In the genomic region with DNA sequence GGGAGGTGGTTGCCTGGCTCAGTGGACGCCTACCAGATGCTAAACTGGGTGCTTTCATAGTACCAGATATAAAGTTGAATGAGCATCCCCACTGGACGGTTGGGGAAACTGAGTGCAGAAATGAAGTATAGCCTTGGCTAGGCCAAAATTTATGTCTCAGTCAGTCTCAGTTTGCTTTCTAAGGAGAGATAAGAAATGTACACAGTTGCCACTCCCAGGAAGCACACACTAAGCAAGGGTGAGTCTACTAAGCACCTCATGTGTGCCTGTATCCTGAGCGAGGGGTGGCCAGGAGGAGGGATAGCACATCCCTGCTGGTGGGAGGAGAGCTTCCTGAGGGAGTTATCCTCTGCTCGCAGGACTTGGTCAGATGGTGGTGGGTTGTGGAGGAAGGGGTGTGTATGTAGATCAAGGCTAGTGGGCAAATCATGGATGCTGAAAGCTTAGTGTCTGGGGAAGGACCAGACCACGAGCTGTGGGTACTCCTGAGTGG, we compare ENCODE assay signal across 8 mouse cellular contexts. TPM values are rescaled to one million over a fixed set of nuclear protein-coding genes. Genes with fewer than 3 reads are reported as not detected.
DNase-seq lines count a peak whose midpoint lies in the region; ATAC-seq and TF ChIP-seq lines count a peak whose summit lies in the region.

No protein-coding gene starts in this region.

- 28% methylated on average over 5 of the region's 5 CpGs for WGBS in heart, embryonic 10.5 days
- WGBS in forebrain, postnatal 0 days: 55% methylated on average over 5 of the region's 5 CpGs
- 16% methylated on average over 5 of the region's 5 CpGs for WGBS in liver, embryonic 14.5 days (ENCODE audit: insufficient replicate concordance)

- H3K9me3 ChIP-seq in heart, embryonic 10.5 days: no peaks in the 10 kb centered on the region
- no peaks in the 10 kb centered on the region for H3K9me3 ChIP-seq in ES-Bruce4 (replicated peaks; ENCODE audit: control insufficient read depth, insufficient read depth, low read length, poor library complexity, severe bottlenecking)
- H3K9me3 ChIP-seq in forebrain, postnatal 0 days (ENCODE audit: low read length): no peaks in the 10 kb centered on the region
- no peaks in the 10 kb centered on the region for H3K9me3 ChIP-seq in liver, embryonic 14.5 days (ENCODE audit: control insufficient read depth, low read length)

- no peak overlapping the region for H3K9ac ChIP-seq in ES-Bruce4 (ENCODE audit: low read depth, poor library complexity, severe bottlenecking)
- no peak overlapping the region for H3K9ac ChIP-seq in forebrain, postnatal 0 days
- peak overlapping the region; percentile 76 for H3K9ac ChIP-seq in liver, embryonic 14.5 days (replicated peaks)

- TF ChIP-seq POLR2A in ES-Bruce4 (IDR thresholded peaks at IDR 0.05; ENCODE audit: insufficient read depth, low read length): no peak

- no peak for ATAC-seq in forebrain, postnatal 0 days
- no peak for ATAC-seq in liver, embryonic 14.5 days (ENCODE audit: insufficient read depth)

- DNase-seq in heart, embryonic 10.5 days (ENCODE audit: low spot score): no peak
- DNase-seq in heart, adult 9 months (ENCODE audit: low spot score in 2 of 2): no peak
- no peak for DNase-seq in forebrain, postnatal 0 days
- no peak for DNase-seq in liver, embryonic 14.5 days (ENCODE audit: low read depth in 3 of 3, low spot score in 3 of 3)
- DNase-seq in left cerebral cortex, postnatal 14 days (ENCODE audit: low spot score in 2 of 2): no peak
- DNase-seq in embryo, embryonic 9.5 days (ENCODE audit: extremely low spot score): no peak
- DNase-seq in right cerebral cortex, postnatal 25 days: no peak

- no peaks in the 10 kb centered on the region for H3K27me3 ChIP-seq in heart, embryonic 10.5 days (ENCODE audit: insufficient read depth, poor library complexity, severe bottlenecking)
- H3K27me3 ChIP-seq in ES-Bruce4 (ENCODE audit: control insufficient read depth, insufficient read depth, low read length, poor library complexity, severe bottlenecking): no peaks in the 10 kb centered on the region
- H3K27me3 ChIP-seq in forebrain, postnatal 0 days (ENCODE audit: insufficient read depth, low read length): no peaks in the 10 kb centered on the region; the same call in 1 of the 2 replicates
- no peaks in the 10 kb centered on the region for H3K27me3 ChIP-seq in liver, embryonic 14.5 days (ENCODE audit: control insufficient read depth, insufficient read depth, low read length)

- H3K4me3 ChIP-seq in heart, embryonic 10.5 days: peak overlapping the region; percentile 91
- H3K4me3 ChIP-seq in ES-Bruce4 (ENCODE audit: low read depth, low read length): peak overlapping the region; percentile 98
- H3K4me3 ChIP-seq in forebrain, postnatal 0 days (ENCODE audit: low read depth, low read length): no peak overlapping the region
- H3K4me3 ChIP-seq in liver, embryonic 14.5 days (ENCODE audit: insufficient read depth in 1 of 2, low read depth in 2 of 2, low read length in 2 of 2): peak overlapping the region; percentile 64 to 92

- intact Hi-C loops in left cerebral cortex, postnatal 14 days (cut with DNase I): no loop called here

- H3K36me3 ChIP-seq in heart, embryonic 10.5 days: peaks cover 15% of the 10 kb centered on the region
- no peaks in the 10 kb centered on the region for H3K36me3 ChIP-seq in ES-Bruce4 (ENCODE audit: control insufficient read depth, insufficient read depth, low read length, poor library complexity, severe bottlenecking)
- H3K36me3 ChIP-seq in forebrain, postnatal 0 days (ENCODE audit: insufficient read depth): no peaks in the 10 kb centered on the region; the same call in 1 of the 2 replicates
- no peaks in the 10 kb centered on the region for H3K36me3 ChIP-seq in liver, embryonic 14.5 days (replicated peaks; ENCODE audit: control insufficient read depth, insufficient read depth, low read depth)

- TF ChIP-seq EP300 in ES-Bruce4 (IDR thresholded peaks at IDR 0.05; ENCODE audit: insufficient read depth, low read depth, low read length): no peak
- TF ChIP-seq EP300 in liver, embryonic 14.5 days (IDR thresholded peaks at IDR 0.05; ENCODE audit: low read depth): no peak

- TF ChIP-seq CTCF in ES-Bruce4 (IDR thresholded peaks at IDR 0.05; ENCODE audit: low read depth, low read length): no peak
- no peak for TF ChIP-seq CTCF in forebrain, postnatal 0 days (IDR thresholded peaks at IDR 0.05; ENCODE audit: low read depth)
- TF ChIP-seq CTCF in liver, embryonic 14.5 days (IDR thresholded peaks at IDR 0.05; ENCODE audit: low read depth): no peak

- peaks cover 78% of the 10 kb centered on the region for H3K4me1 ChIP-seq in heart, embryonic 10.5 days
- peaks cover 2% of the 10 kb centered on the region for H3K4me1 ChIP-seq in ES-Bruce4 (ENCODE audit: control insufficient read depth, insufficient read depth, low read length)
- H3K4me1 ChIP-seq in forebrain, postnatal 0 days (ENCODE audit: insufficient read depth): peaks cover 9% of the 10 kb centered on the region; the same call in 1 of the 2 replicates
- peaks cover 14 to 21% of the 10 kb centered on the region in 2 experiments for H3K4me1 ChIP-seq in liver, embryonic 14.5 days (replicated peaks; ENCODE audit: control insufficient read depth in 2 of 2, insufficient read depth in 2 of 2, low read length in 1 of 2)

- H3K27ac ChIP-seq in heart, embryonic 10.5 days: peak overlapping the region; percentile 96
- peak overlapping the region; percentile 87; the same call in 1 of the 2 replicates for H3K27ac ChIP-seq in ES-Bruce4 (ENCODE audit: insufficient read depth, low read length)
- H3K27ac ChIP-seq in forebrain, postnatal 0 days (ENCODE audit: low read depth, low read length): no peak overlapping the region
- peak overlapping the region; percentile 4 for H3K27ac ChIP-seq in liver, embryonic 14.5 days

- 0 out of 2 replicates have a peak overlapping the region, but pooled peaks have one; percentile 58 for H3K4me2 ChIP-seq in forebrain, postnatal 0 days (ENCODE audit: low read depth)
- H3K4me2 ChIP-seq in liver, embryonic 14.5 days (ENCODE audit: low read depth): peak overlapping the region; percentile 94

RNA-seq across cellular contexts. Expression of a gene that starts 36.8 kb away (rescaled TPM):
- polyA plus RNA-seq in heart, embryonic 10.5 days (2016; fragmentation: Nextera tagmentation; extraction: Ambion mirVana): 63.6 and 68.2 TPM in 2 replicates
- 49.5 and 57.1 TPM in 2 replicates for polyA plus RNA-seq in ES-Bruce4 (2011; ENCODE audit: insufficient read depth, insufficient read length, low read depth, missing spikeins)
- 36.7 and 40.5 TPM in 2 replicates for total RNA-seq in forebrain, postnatal 0 days (2014; rRNA removed)
- polyA plus RNA-seq in forebrain, postnatal 0 days (2015; fragmentation: Nextera tagmentation; extraction: Ambion mirVana): 25.1 and 30.5 TPM in 2 replicates
- polyA plus RNA-seq in liver, embryonic 14.5 days (2012; rRNA removed): 16.1 and 17.0 TPM in 2 replicates
- 12.3 and 13.6 TPM in 2 replicates for polyA plus RNA-seq in liver, embryonic 14.5 days (2014; fragmentation: Nextera tagmentation; extraction: Ambion mirVana)
- total RNA-seq in left cerebral cortex, postnatal 14 days (2021): 10 to 100 TPM; 23.0 to 23.6 TPM

RNA-seq across cellular contexts. Expression of a gene that starts 43.9 kb away (rescaled TPM):
- polyA plus RNA-seq in heart, embryonic 10.5 days (2016; fragmentation: Nextera tagmentation; extraction: Ambion mirVana): 195 and 250 TPM in 2 replicates
- polyA plus RNA-seq in ES-Bruce4 (2011; ENCODE audit: insufficient read depth, insufficient read length, low read depth, missing spikeins): 59.8 TPM in 2 replicates
- total RNA-seq in forebrain, postnatal 0 days (2014; rRNA removed): 198 and 209 TPM in 2 replicates
- 224 and 248 TPM in 2 replicates for polyA plus RNA-seq in forebrain, postnatal 0 days (2015; fragmentation: Nextera tagmentation; extraction: Ambion mirVana)
- polyA plus RNA-seq in liver, embryonic 14.5 days (2012; rRNA removed): 53.1 and 65.2 TPM in 2 replicates
- 47.8 and 52.8 TPM in 2 replicates for polyA plus RNA-seq in liver, embryonic 14.5 days (2014; fragmentation: Nextera tagmentation; extraction: Ambion mirVana)
- 10 to 100 TPM; 73.5 to 88.2 TPM for total RNA-seq in left cerebral cortex, postnatal 14 days (2021)

RNA-seq across cellular contexts. Expression of a gene that starts 49.6 kb away (rescaled TPM):
- polyA plus RNA-seq in heart, embryonic 10.5 days (2016; fragmentation: Nextera tagmentation; extraction: Ambion mirVana): 45.8 and 70.0 TPM in 2 replicates
- polyA plus RNA-seq in ES-Bruce4 (2011; ENCODE audit: insufficient read depth, insufficient read length, low read depth, missing spikeins): 42.3 and 45.1 TPM in 2 replicates
- total RNA-seq in forebrain, postnatal 0 days (2014; rRNA removed): 11.2 and 17.6 TPM in 2 replicates
- 60.3 and 64.2 TPM in 2 replicates for polyA plus RNA-seq in forebrain, postnatal 0 days (2015; fragmentation: Nextera tagmentation; extraction: Ambion mirVana)
- 7.9 and 17.5 TPM in 2 replicates for polyA plus RNA-seq in liver, embryonic 14.5 days (2012; rRNA removed)
- polyA plus RNA-seq in liver, embryonic 14.5 days (2014; fragmentation: Nextera tagmentation; extraction: Ambion mirVana): 31.9 and 32.7 TPM in 2 replicates
- total RNA-seq in left cerebral cortex, postnatal 14 days (2021): 10 to 100 TPM; 35.3 to 39.9 TPM

RNA-seq across cellular contexts. Expression of a gene that starts 57.4 kb away (rescaled TPM):
- 0.26 TPM in 1 of 2 replicates, not detected in the other for polyA plus RNA-seq in heart, embryonic 10.5 days (2016; fragmentation: Nextera tagmentation; extraction: Ambion mirVana)
- not detected in 2 replicates for polyA plus RNA-seq in ES-Bruce4 (2011; ENCODE audit: insufficient read depth, insufficient read length, low read depth, missing spikeins)
- 0.62 TPM in 1 of 2 replicates, not detected in the other for total RNA-seq in forebrain, postnatal 0 days (2014; rRNA removed)
- 0.12 and 0.20 TPM in 2 replicates for polyA plus RNA-seq in forebrain, postnatal 0 days (2015; fragmentation: Nextera tagmentation; extraction: Ambion mirVana)
- 0.30 and 0.50 TPM in 2 replicates for polyA plus RNA-seq in liver, embryonic 14.5 days (2012; rRNA removed)
- polyA plus RNA-seq in liver, embryonic 14.5 days (2014; fragmentation: Nextera tagmentation; extraction: Ambion mirVana): not detected in 2 replicates
- total RNA-seq in left cerebral cortex, postnatal 14 days (2021): under 1 TPM in 1 of 2 experiments, not detected in 1; 0.44 TPM

RNA-seq across cellular contexts. Expression of a gene that starts 57.8 kb away (rescaled TPM):
- polyA plus RNA-seq in heart, embryonic 10.5 days (2016; fragmentation: Nextera tagmentation; extraction: Ambion mirVana): 427 and 466 TPM in 2 replicates
- polyA plus RNA-seq in ES-Bruce4 (2011; ENCODE audit: insufficient read depth, insufficient read length, low read depth, missing spikeins): 225 and 232 TPM in 2 replicates
- total RNA-seq in forebrain, postnatal 0 days (2014; rRNA removed): 31.8 and 43.6 TPM in 2 replicates
- 63.2 and 99.4 TPM in 2 replicates for polyA plus RNA-seq in forebrain, postnatal 0 days (2015; fragmentation: Nextera tagmentation; extraction: Ambion mirVana)
- 447 and 459 TPM in 2 replicates for polyA plus RNA-seq in liver, embryonic 14.5 days (2012; rRNA removed)
- 641 and 675 TPM in 2 replicates for polyA plus RNA-seq in liver, embryonic 14.5 days (2014; fragmentation: Nextera tagmentation; extraction: Ambion mirVana)
- 10 to 100 TPM; 19.2 to 22.6 TPM for total RNA-seq in left cerebral cortex, postnatal 14 days (2021)
